Mouse (Mus musculus): ENCODE data around the gene Borcs6. TPM values are rescaled to one million over a fixed set of nuclear protein-coding genes. Genes with fewer than 3 reads are reported as not detected.

Gene Borcs6
- total and polyA plus RNA-seq, 3 experiments, result 9.2 to 9.3 TPM; not detected in 1

DNA sequence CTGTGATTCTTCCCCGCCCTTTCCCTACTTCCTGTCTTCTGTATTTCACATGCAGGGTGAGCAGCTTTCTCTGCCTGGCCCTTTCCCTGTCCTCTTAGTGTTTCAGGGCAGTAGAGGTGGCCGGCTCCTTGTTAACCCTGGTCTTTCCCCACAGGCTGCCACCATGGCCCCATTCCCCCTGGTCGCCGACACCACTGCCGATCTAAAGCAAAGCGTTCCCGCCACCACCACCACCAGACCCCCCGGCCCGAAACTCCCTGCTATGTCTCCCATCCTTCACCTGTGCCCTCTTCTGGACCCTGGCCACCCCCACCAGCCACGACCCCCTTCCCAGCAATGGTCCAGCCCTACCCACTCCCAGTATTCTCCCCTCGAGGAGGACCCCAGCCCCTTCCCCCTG, 46.8 kb downstream of the Borcs6 start:
- H3K9me3 ChIP-seq (replicated peaks; ENCODE audit: insufficient read depth, low read length), result no peaks in the 10 kb centered on the region
- no peaks in the 10 kb centered on the region for H3K27me3 ChIP-seq (ENCODE audit: control insufficient read depth in 1 of 2, insufficient read depth in 2 of 2, low read length in 2 of 2)
- peaks cover 0 to 5% of the 10 kb centered on the region in 2 experiments; a peak in 2 of 4 replicates for H3K36me3 ChIP-seq (ENCODE audit: control insufficient read depth in 1 of 2, insufficient read depth in 2 of 2, low read length in 2 of 2)
- no peak overlapping the region for H3K9ac ChIP-seq (ENCODE audit: control insufficient read depth, low read depth, low read length, poor library complexity, severe bottlenecking)
- no peak overlapping the region for H3K4me3 ChIP-seq (ENCODE audit: control insufficient read depth in 1 of 2, insufficient read depth in 1 of 2, low read depth in 2 of 2, low read length in 2 of 2)
- no peak for TF ChIP-seq MEF2A (IDR thresholded peaks at IDR 0.05; ENCODE audit: extremely low read depth, insufficient replicate concordance, low read depth, low read length, poor library complexity, severe bottlenecking)
- no peak overlapping the region for H3K27ac ChIP-seq (ENCODE audit: control insufficient read depth, low read depth, low read length)
- H3K79me2 ChIP-seq (ENCODE audit: control insufficient read depth, insufficient read depth, low read length, poor library complexity), result no peaks in the 10 kb centered on the region
- H3K4me1 ChIP-seq (ENCODE audit: control insufficient read depth in 1 of 2, insufficient read depth in 2 of 2, low read length in 2 of 2), result peaks cover 0 to 8% of the 10 kb centered on the region in 2 experiments; a peak in 2 of 4 replicates
- no peak for DNase-seq (ENCODE audit: low read depth, low spot score)

DNA sequence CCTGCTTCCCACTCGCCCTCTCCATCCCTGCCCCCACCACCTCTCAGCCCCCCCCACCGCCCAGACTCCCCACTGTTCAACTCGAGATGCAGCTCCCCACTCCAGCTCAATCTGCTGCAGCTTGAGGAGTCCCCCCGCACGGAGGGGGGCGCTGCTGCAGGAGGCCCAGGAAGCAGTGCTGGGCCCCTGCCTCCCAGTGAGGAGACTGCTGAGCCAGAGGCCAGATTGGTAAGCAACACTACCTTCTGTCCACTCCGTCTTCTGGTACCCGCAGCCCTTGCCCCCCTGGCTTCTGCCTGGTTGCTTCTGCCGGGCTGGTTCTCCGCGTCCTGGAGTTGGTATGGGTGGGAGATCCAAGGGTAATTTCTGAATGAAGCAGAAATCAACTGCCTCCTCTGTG, 47.3 kb downstream of the Borcs6 start:
- DNase-seq (ENCODE audit: low read depth, low spot score), result no peak
- no peaks in the 10 kb centered on the region for H3K27me3 ChIP-seq (ENCODE audit: control insufficient read depth in 1 of 2, insufficient read depth in 2 of 2, low read length in 2 of 2)
- peaks cover 0 to 5% of the 10 kb centered on the region in 2 experiments; a peak in 2 of 4 replicates for H3K36me3 ChIP-seq (ENCODE audit: control insufficient read depth in 1 of 2, insufficient read depth in 2 of 2, low read length in 2 of 2)

DNA sequence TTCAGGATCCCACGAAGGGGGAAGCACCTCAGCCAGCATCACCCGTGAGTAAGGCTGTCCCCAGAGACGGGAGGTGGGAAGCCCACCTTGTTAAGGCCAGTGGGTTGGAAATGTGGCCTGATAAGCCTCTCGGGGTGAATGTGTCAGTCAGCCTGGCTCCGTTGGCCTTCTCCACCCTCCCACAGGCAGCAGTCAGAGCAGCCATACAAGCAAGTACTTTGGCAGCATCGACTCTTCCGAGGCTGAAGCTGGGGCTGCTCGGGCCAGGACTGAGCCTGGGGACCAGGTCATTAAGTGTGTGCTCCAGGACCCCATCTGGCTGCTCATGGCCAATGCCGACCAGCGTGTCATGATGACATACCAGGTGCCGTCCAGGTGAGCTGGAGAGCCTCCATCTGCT, 48.2 kb downstream of the Borcs6 start:
- no peak overlapping the region for H3K9ac ChIP-seq (ENCODE audit: control insufficient read depth, low read depth, low read length, poor library complexity, severe bottlenecking)
- no peak overlapping the region for H3K27ac ChIP-seq (ENCODE audit: control insufficient read depth, low read depth, low read length)
- H3K4me3 ChIP-seq (ENCODE audit: control insufficient read depth in 1 of 2, insufficient read depth in 1 of 2, low read depth in 2 of 2, low read length in 2 of 2), result no peak overlapping the region
- TF ChIP-seq TCF12 (IDR thresholded peaks at IDR 0.05; ENCODE audit: low read depth, low read length) (no peak), USF1 (IDR thresholded peaks at IDR 0.05; ENCODE audit: low read depth, low read length) (no peak)
- no peaks in the 10 kb centered on the region for H3K9me3 ChIP-seq (replicated peaks; ENCODE audit: insufficient read depth, low read length)
- peaks cover 0 to 12% of the 10 kb centered on the region in 2 experiments; a peak in 2 of 4 replicates for H3K4me1 ChIP-seq (ENCODE audit: control insufficient read depth in 1 of 2, insufficient read depth in 2 of 2, low read length in 2 of 2)
- peaks cover 0 to 5% of the 10 kb centered on the region in 2 experiments; a peak in 2 of 4 replicates for H3K36me3 ChIP-seq (ENCODE audit: control insufficient read depth in 1 of 2, insufficient read depth in 2 of 2, low read length in 2 of 2)
- DNase-seq (ENCODE audit: low read depth, low spot score), result no peak
- no peaks in the 10 kb centered on the region for H3K27me3 ChIP-seq (ENCODE audit: control insufficient read depth in 1 of 2, insufficient read depth in 2 of 2, low read length in 2 of 2)
- H3K79me2 ChIP-seq (ENCODE audit: control insufficient read depth, insufficient read depth, low read length, poor library complexity), result no peaks in the 10 kb centered on the region

More for the DNA sequence above, 47.3 kb downstream of the Borcs6 start:
- Histone ChIP-seq H3K9ac (ENCODE audit: control insufficient read depth, low read depth, low read length, poor library complexity, severe bottlenecking) (no peak overlapping the region), H3K4me3 (ENCODE audit: control insufficient read depth in 1 of 2, insufficient read depth in 1 of 2, low read depth in 2 of 2, low read length in 2 of 2) (no peak overlapping the region), H3K9me3 (replicated peaks; ENCODE audit: insufficient read depth, low read length) (no peaks in the 10 kb centered on the region), H3K79me2 (ENCODE audit: control insufficient read depth, insufficient read depth, low read length, poor library complexity) (no peaks in the 10 kb centered on the region), H3K27ac (ENCODE audit: control insufficient read depth, low read depth, low read length) (no peak overlapping the region), H3K4me1 (ENCODE audit: control insufficient read depth in 1 of 2, insufficient read depth in 2 of 2, low read length in 2 of 2) (peaks cover 0 to 12% of the 10 kb centered on the region in 2 experiments; a peak in 2 of 4 replicates)
- no peak for TF ChIP-seq MXI1 (IDR thresholded peaks at IDR 0.05; ENCODE audit: low read depth, low read length)
- TF ChIP-seq CTCF (IDR thresholded peaks at IDR 0.05 in 2 of 3, conservative IDR thresholded peaks at IDR 0.05 in 1 of 3; ENCODE audit: control insufficient read depth in 1 of 3, insufficient read depth in 1 of 3, low read depth in 2 of 3, low read length in 3 of 3, poor library complexity in 1 of 3, severe bottlenecking in 1 of 3), result peak in 1 of 3 experiments; percentile 3; a peak in 1 of 6 replicates
- no peak for TF ChIP-seq MEF2A (IDR thresholded peaks at IDR 0.05; ENCODE audit: extremely low read depth, insufficient replicate concordance, low read depth, low read length, poor library complexity, severe bottlenecking)
- TF ChIP-seq UBTF (IDR thresholded peaks at IDR 0.05; ENCODE audit: borderline replicate concordance, insufficient read depth, low read depth, low read length), result no peak
- no peak for TF ChIP-seq ZMIZ1 (IDR thresholded peaks at IDR 0.05; ENCODE audit: low read depth, low read length)
- no peak for TF ChIP-seq CHD1 (IDR thresholded peaks at IDR 0.05; ENCODE audit: low read depth, low read length)
